Mouse (Mus musculus) intestine, embryonic 16.5 days (tissue): ENCODE measurements around the gene Setd1b. TPM values are rescaled to one million over a fixed set of nuclear protein-coding genes. Genes with fewer than 3 reads are reported as not detected.

ENCODE experiments used
- ATAC-seq: fragments of 200-750 bp; cut with Nextera tagmentation; 2 replicates; pipeline ENCODE4 v1.8.0; 2017; ENCODE audit warnings: moderate TSS enrichment, moderate library complexity
- H3K27ac ChIP-seq: fragments of 300-500 bp; sonication (generic); 2 replicates; pipeline ENCODE4 v1.5.1; 2014; ENCODE audit warnings: mild to moderate bottlenecking, low read length
- H3K27me3 ChIP-seq: fragments of 300-500 bp; sonication (generic); replicated peaks from 2 replicates; pipeline ENCODE4 v1.6.1; 2014; ENCODE audit warnings: low read length, control low read depth, mixed read lengths; ENCODE audit not compliant: control insufficient read depth, insufficient read depth
- H3K36me3 ChIP-seq: fragments of 300-500 bp; sonication (generic); 2 replicates; pipeline ENCODE4 v1.6.1; 2014; ENCODE audit warnings: low read length, control low read depth; ENCODE audit not compliant: control insufficient read depth, insufficient read depth
- H3K4me1 ChIP-seq: fragments of 300-500 bp; sonication (generic); 2 replicates; pipeline ENCODE4 v1.6.1; 2014; ENCODE audit warnings: low read length, control low read depth, mixed read lengths; ENCODE audit not compliant: control insufficient read depth, insufficient read depth
- H3K4me2 ChIP-seq: fragments of 300-500 bp; sonication (generic); 2 replicates; pipeline ENCODE4 v1.6.1; 2014; ENCODE audit warnings: low read depth, low read length, control low read depth
- H3K4me3 ChIP-seq: fragments of 300-500 bp; sonication (generic); 2 replicates; pipeline ENCODE4 v1.5.1; 2014; ENCODE audit warnings: mild to moderate bottlenecking, low read length
- H3K9ac ChIP-seq: fragments of 300-500 bp; sonication (generic); 2 replicates; pipeline ENCODE4 v1.6.1; 2014; ENCODE audit warnings: low read depth, low read length
- H3K9me3 ChIP-seq: fragments of 300-500 bp; sonication (generic); 2 replicates; pipeline ENCODE4 v1.6.1; 2016; ENCODE audit warnings: low read length, control low read depth; ENCODE audit not compliant: control insufficient read depth
- WGBS: fragments of 180-500 bp; shearing (Covaris S2); extraction: QIAGEN DNeasy Blood & Tissue Kit; methylation state at CpG from one replicate; pipeline ENCODE4 v1.1.7; 2014; 5-methylcytosine and 5-hydroxymethylcytosine counted together
- polyA plus RNA-seq: library from polyadenylated mRNA; unstranded; fragments of >200 nt; fragmentation: Nextera tagmentation; extraction: Ambion mirVana; gene quantifications from 2 replicates; pipeline ENCODE4 v1.2.1, GENCODE M21; 2015

Gene Setd1b
- polyA plus RNA-seq, 1 experiment from 2014 or later = 6.9 TPM

- H3K9ac ChIP-seq = peak overlapping the region; percentile 49
- peak overlapping the region; percentile 53 for H3K27ac ChIP-seq
- no peak for ATAC-seq
These were observed 9.1 kb downstream of the Setd1b start for GRCm38 (mm10) chr5:123151077-123151476.

GRCm38 (mm10) chr5:123151707-123152362, 9.8 kb downstream of the Setd1b start:
- Histone ChIP-seq H3K9me3 (no peaks in the 10 kb centered on the region), H3K4me3 (no peak overlapping the region), H3K9ac (no peak overlapping the region), H3K4me2 (no peak overlapping the region), H3K27me3 (no peaks in the 10 kb centered on the region), H3K36me3 (peaks cover 29% of the 10 kb centered on the region), H3K27ac (no peak overlapping the region), H3K4me1 (peaks cover 25% of the 10 kb centered on the region)
- ATAC-seq = no peak
- WGBS = 94% methylated on average over 19 of the region's 19 CpGs

More at GRCm38 (mm10) chr5:123151077-123151476, 9.1 kb downstream of the Setd1b start:
- Histone ChIP-seq H3K9me3 (no peaks in the 10 kb centered on the region), H3K27me3 (no peaks in the 10 kb centered on the region), H3K4me1 (peaks cover 25% of the 10 kb centered on the region), H3K4me3 (peak overlapping the region; percentile 43), H3K36me3 (peaks cover 26% of the 10 kb centered on the region), H3K4me2 (peak overlapping the region; percentile 62)
- WGBS = 27% methylated on average over 7 of the region's 7 CpGs

GRCm38 (mm10) chr5:123152901-123153300, 10.9 kb downstream of the Setd1b start:
- 79% methylated on average over 1 of the region's 1 CpGs for WGBS
- ATAC-seq = no peak
- Histone ChIP-seq H3K9me3 (no peaks in the 10 kb centered on the region), H3K27ac (no peak overlapping the region), H3K36me3 (peaks cover 31% of the 10 kb centered on the region), H3K4me2 (no peak overlapping the region), H3K9ac (no peak overlapping the region), H3K27me3 (no peaks in the 10 kb centered on the region), H3K4me1 (peaks cover 25% of the 10 kb centered on the region), H3K4me3 (no peak overlapping the region)

DNA sequence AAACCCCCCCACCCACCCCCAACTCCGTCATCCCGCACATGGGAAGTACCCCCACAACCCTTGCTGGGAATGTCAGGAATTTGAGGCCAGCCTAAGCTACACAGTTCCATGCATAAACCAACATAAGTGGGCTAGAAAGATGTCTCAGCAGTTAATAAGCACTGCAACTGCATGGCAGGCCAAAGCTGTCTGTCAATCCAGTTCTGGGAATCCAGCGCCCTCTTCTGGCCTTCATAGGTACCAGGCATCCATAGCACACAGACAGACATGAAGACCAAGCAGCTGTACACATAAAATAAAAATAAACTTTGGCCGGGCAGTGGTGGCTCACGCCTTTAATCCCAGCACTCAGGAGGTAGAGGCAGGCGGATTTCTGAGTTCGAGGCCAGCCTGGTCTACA, 13.4 kb downstream of the Setd1b start:
- ATAC-seq = no peak
- H3K4me3 ChIP-seq = no peak overlapping the region
- H3K36me3 ChIP-seq = peaks cover 42% of the 10 kb centered on the region
- no peaks in the 10 kb centered on the region for H3K27me3 ChIP-seq
- H3K9ac ChIP-seq = no peak overlapping the region
- peaks cover 10% of the 10 kb centered on the region for H3K4me1 ChIP-seq
- H3K27ac ChIP-seq = no peak overlapping the region
- no peak overlapping the region for H3K4me2 ChIP-seq
- H3K9me3 ChIP-seq = no peaks in the 10 kb centered on the region
- 43% methylated on average over 7 of the region's 7 CpGs for WGBS

GRCm38 (mm10) chr5:123156763-123157162, 14.8 kb downstream of the Setd1b start:
- Histone ChIP-seq H3K27ac (no peak overlapping the region), H3K4me3 (no peak overlapping the region), H3K9me3 (no peaks in the 10 kb centered on the region), H3K27me3 (no peaks in the 10 kb centered on the region), H3K4me1 (no peaks in the 10 kb centered on the region), H3K4me2 (no peak overlapping the region), H3K36me3 (peaks cover 53% of the 10 kb centered on the region), H3K9ac (no peak overlapping the region)
- ATAC-seq = no peak
- 86% methylated on average over 12 of the region's 12 CpGs for WGBS

DNA sequence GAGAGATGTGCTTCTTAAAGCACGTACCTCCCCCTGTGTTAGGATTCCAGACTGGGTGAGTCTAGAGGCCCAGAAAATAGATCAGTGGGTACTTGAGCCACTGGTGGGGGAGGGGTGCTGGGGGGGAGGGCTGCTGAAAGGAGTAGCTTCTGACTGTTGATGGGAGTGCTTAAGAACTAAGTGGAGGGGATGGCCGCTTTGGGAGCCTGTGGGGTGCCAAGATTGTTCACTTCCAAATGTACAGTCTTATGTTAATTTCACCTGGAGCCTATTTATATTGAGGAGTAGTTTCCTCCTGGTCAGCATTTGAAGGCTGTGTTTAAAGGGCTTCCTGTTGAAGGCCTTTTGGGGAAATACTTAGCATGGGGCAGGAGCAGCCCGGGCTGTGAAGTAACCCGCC, 16.0 kb downstream of the Setd1b start:
- no peak for ATAC-seq

GRCm38 (mm10) chr5:123159446-123159845, 17.5 kb downstream of the Setd1b start:
- 94% methylated on average over 4 of the region's 4 CpGs for WGBS
- no peaks in the 10 kb centered on the region for H3K27me3 ChIP-seq
- no peak for ATAC-seq

More for the DNA sequence above, 16.0 kb downstream of the Setd1b start:
- Histone ChIP-seq H3K27ac (no peak overlapping the region), H3K9me3 (no peaks in the 10 kb centered on the region), H3K4me2 (no peak overlapping the region), H3K9ac (no peak overlapping the region), H3K36me3 (peaks cover 45% of the 10 kb centered on the region), H3K4me1 (no peaks in the 10 kb centered on the region), H3K27me3 (no peaks in the 10 kb centered on the region), H3K4me3 (no peak overlapping the region)
- 88% methylated on average over 4 of the region's 4 CpGs for WGBS

GRCm38 (mm10) chr5:123159866-123160265, 17.9 kb downstream of the Setd1b start:
- Histone ChIP-seq H3K9ac (no peak overlapping the region), H3K36me3 (peaks cover 58% of the 10 kb centered on the region), H3K4me3 (no peak overlapping the region), H3K27ac (no peak overlapping the region), H3K4me1 (no peaks in the 10 kb centered on the region), H3K27me3 (no peaks in the 10 kb centered on the region), H3K4me2 (no peak overlapping the region), H3K9me3 (no peaks in the 10 kb centered on the region)
- WGBS = 94% methylated on average over 15 of the region's 15 CpGs
- no peak for ATAC-seq

More at GRCm38 (mm10) chr5:123159446-123159845, 17.5 kb downstream of the Setd1b start:
- Histone ChIP-seq H3K9me3 (no peaks in the 10 kb centered on the region), H3K9ac (no peak overlapping the region), H3K4me1 (no peaks in the 10 kb centered on the region), H3K27ac (no peak overlapping the region), H3K4me2 (no peak overlapping the region), H3K36me3 (peaks cover 57% of the 10 kb centered on the region), H3K4me3 (no peak overlapping the region)

DNA sequence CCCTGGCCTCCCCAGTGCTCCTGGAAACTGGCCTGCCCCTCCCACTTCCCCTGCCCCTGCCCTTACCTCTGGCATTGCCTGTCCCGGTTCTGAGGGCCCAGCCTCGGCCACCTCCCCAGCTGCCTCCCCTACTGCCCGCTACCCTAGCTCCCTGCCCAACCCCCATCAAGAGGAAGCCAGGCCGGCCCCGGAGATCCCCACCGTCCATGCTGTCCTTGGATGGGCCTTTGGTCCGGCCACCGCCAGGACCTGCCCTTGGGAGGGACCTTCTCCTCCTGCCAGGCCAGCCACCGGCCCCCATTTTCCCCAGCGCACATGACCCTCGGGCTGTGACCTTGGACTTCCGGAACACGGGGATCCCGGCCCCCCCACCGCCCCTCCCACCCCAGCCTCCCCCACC, 18.3 kb downstream of the Setd1b start:
- Histone ChIP-seq H3K36me3 (peaks cover 58% of the 10 kb centered on the region), H3K27ac (no peak overlapping the region), H3K4me3 (no peak overlapping the region), H3K4me2 (no peak overlapping the region), H3K4me1 (no peaks in the 10 kb centered on the region), H3K27me3 (no peaks in the 10 kb centered on the region), H3K9ac (no peak overlapping the region), H3K9me3 (no peaks in the 10 kb centered on the region)
- no peak for ATAC-seq
- WGBS = 92% methylated on average over 15 of the region's 15 CpGs

DNA sequence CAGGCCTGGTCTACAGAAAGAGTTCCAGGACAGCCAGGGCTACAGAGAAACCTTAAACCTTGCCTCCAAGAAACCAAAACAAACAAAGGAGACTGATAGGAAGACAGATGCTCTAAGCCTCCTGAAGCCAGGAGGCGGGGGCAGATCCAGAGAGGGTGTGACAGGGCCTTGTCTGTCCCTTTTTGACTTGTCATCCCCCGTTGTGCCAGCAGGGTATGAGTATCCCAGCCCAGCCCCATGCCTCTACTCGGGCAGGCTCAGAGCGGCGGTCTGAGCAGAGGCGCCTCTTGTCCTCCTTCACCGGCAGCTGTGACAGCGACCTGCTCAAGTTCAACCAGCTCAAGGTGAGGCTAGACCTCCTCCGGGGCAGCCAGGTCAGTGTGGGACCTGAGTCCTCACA, 20.9 kb downstream of the Setd1b start:
- peaks cover 50% of the 10 kb centered on the region for H3K36me3 ChIP-seq
- no peaks in the 10 kb centered on the region for H3K4me1 ChIP-seq
- H3K9ac ChIP-seq = no peak overlapping the region
- 85% methylated on average over 9 of the region's 9 CpGs for WGBS
- ATAC-seq = 0 out of 2 replicates have a peak, but pooled peaks have one; percentile 22
- no peak overlapping the region for H3K27ac ChIP-seq
- no peaks in the 10 kb centered on the region for H3K27me3 ChIP-seq
- H3K4me3 ChIP-seq = no peak overlapping the region
- H3K4me2 ChIP-seq = no peak overlapping the region
- H3K9me3 ChIP-seq = no peaks in the 10 kb centered on the region
